Mouse (Mus musculus) Patski (cell line): ENCODE results near the gene Asb18. TPM values are rescaled to one million over a fixed set of nuclear protein-coding genes. Genes with fewer than 3 reads are reported as not detected.

ENCODE experiments used
- ATAC-seq: fragments of 100-300 bp; one replicate; pipeline ENCODE4 v1.8.0; 2021
- CTCF ChIA-PET: fragments of 350-600 bp; sonication (Branson Sonifier 250); formaldehyde crosslinking; loops from one replicate; lab custom pipeline; 2022; ENCODE audit warnings: inconsistent platforms; lab: Charles Lee
- POLR2A ChIA-PET: fragments of 350-600 bp; sonication (Branson Sonifier 250); formaldehyde crosslinking; loops from one replicate; lab custom pipeline; 2022; ENCODE audit warnings: antibody characterized with exemption, inconsistent platforms; lab: Charles Lee
- DNase-seq: peaks from one replicate; pipeline ENCODE4 v3.0.0-alpha.2; 2011; ENCODE audit warnings: low read depth, low spot score
- H3K27me3 ChIP-seq: fragments of 371-371 bp; one replicate; pipeline ENCODE4 v1.5.1; 2021
- CTCF ChIP-seq: fragments of 100-300 bp; IDR thresholded peaks from one replicate; pipeline ENCODE4 v1.5.1; 2021
- in situ Hi-C: fragments of 300-500 bp; cut with MboI; formaldehyde crosslinking; loops from 3 replicates; pipeline ENCODE4 v1.11.1; 2018; ENCODE audit warnings: low pct_unique_long_range_greater_than_20kb, mixed read lengths
- polyA plus RNA-seq: library from polyadenylated mRNA; unstranded; gene quantifications from one replicate; pipeline ENCODE4 v1.2.3, GENCODE M21; 2021

Asb18 gene
- polyA plus RNA-seq, 1 experiment from 2014 or later: not detected

GRCm38 (mm10) chr1:89943202-89943601, 71.3 kb downstream of the Asb18 start:
- TF ChIP-seq CTCF: no peak
- ATAC-seq (no peak), DNase-seq (no peak)
- in situ Hi-C loops: no loop called here
- H3K27me3 ChIP-seq: peaks cover 3% of the 10 kb centered on the region
- CTCF ChIA-PET: interaction anchor here (0.8 to 2.7 kb wide), 7 partner anchors 72 to 303 kb away, joined by 3 to 13 read pairs (median 6); no protein-coding TSS in a partner anchor
- POLR2A ChIA-PET: no interaction called here

DNA sequence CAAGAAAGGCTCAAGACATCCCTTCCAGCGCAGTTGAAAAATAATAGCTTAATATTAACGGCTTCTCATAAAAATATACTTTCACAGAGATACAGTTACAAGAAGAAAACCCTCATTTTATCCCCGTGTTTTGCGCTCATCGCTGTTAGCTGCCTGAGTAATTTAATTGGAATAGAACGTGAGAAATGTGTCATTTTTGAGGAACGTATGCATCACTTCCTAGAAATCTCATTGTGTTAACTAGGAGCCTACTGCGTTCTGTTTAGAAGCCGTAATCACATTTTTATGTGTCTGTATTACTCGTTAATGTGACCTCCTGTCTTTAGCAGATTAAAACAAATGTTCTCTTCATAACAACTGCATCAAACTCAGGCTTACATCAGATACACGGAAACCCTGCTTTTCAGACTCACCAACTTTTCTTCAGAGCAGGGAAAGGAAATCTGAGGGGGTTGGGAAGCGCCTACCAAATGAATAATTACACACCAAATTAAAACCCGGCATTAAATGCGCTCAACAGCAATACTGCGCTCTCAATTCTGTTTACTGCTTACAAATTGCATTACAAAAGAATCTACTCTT, 72.0 kb downstream of the Asb18 start:
- ChIA-PET CTCF (interaction anchor here (0.8 to 2.7 kb wide), 8 partner anchors 71 to 302 kb away, joined by 3 to 13 read pairs (median 6); no protein-coding TSS in a partner anchor), POLR2A (no interaction called here)
- TF ChIP-seq CTCF: no peak
- in situ Hi-C loops: no loop called here
- H3K27me3 ChIP-seq: peaks cover 2% of the 10 kb centered on the region
- ATAC-seq: no peak
- no peak for DNase-seq

DNA sequence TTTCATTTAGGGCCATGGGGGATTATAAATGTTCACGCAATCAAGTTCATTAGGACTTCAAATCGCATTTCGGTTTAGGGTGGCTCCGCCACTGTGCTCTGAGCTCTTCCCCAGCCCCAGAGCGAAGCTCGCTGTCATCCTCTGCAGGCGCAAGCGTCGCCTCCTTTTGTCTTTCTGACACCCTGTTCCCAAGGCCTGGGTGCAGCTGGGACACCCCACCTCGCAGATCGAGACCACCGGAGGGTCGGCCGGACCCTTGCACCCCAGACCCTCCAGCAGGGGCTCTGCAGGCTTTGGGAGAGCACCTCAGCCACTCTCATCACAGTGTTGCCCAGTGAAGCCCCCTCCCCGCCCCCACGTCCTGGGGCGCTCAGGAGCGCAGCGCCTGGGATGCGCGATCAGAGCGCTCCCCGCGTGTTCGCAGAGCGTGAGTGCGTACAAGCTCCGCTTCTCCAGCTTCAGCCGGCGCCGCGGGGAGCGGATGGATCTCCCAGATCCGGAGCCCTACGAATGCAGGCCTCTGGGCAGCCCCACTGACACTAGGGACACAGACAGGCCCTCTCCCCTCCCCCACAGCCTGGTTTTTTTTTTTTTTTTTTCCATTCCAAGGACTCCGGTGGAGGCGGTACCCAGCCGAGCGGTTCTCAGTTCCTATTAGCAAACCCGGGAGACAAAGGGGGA, 72.6 kb downstream of the Asb18 start:
- H3K27me3 ChIP-seq: no peaks in the 10 kb centered on the region
- POLR2A ChIA-PET: no interaction called here
- DNase-seq: no peak
- in situ Hi-C loops: no loop called here
- ATAC-seq: no peak
- CTCF ChIA-PET: interaction anchor here (1.1 to 2.7 kb wide), 3 partner anchors 70 to 299 kb away, joined by 3 to 12 read pairs (median 3); no protein-coding TSS in a partner anchor
- no peak for TF ChIP-seq CTCF

DNA sequence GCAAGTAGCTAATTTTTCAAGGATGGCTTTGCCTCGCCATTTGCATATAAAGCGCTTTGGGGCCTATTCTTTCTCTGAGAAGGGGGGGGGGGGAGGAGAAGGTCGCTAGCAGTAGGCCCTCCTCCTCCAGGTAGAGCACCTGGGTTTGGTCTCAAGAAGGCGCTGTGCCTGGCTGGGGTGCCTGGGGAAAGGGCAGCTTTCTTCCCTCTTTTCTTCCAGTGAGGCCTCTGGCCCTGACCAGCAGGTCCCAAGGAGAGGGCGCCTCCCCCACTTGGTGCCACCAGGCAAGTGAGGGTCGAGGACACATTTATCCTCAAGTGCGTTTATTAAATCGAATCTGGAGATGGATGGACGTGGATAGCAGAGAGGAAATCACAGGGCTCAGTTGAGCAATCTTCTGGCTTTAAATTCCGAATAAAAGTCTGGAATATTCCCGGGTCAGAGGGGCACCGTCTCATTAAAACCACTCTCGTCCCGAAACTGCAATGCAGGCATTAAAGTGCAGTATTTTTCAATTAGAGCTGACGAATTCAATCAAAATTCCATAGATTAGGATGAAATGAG, 73.4 kb downstream of the Asb18 start:
- H3K27me3 ChIP-seq: no peaks in the 10 kb centered on the region
- in situ Hi-C loops: no loop called here
- POLR2A ChIA-PET: no interaction called here
- no peak for TF ChIP-seq CTCF
- ATAC-seq: no peak
- no peak for DNase-seq
- CTCF ChIA-PET: interaction anchor here (1.1 to 2.7 kb wide), 2 partner anchors 295 to 298 kb away, joined by 3 to 12 read pairs; no protein-coding TSS in a partner anchor

DNA sequence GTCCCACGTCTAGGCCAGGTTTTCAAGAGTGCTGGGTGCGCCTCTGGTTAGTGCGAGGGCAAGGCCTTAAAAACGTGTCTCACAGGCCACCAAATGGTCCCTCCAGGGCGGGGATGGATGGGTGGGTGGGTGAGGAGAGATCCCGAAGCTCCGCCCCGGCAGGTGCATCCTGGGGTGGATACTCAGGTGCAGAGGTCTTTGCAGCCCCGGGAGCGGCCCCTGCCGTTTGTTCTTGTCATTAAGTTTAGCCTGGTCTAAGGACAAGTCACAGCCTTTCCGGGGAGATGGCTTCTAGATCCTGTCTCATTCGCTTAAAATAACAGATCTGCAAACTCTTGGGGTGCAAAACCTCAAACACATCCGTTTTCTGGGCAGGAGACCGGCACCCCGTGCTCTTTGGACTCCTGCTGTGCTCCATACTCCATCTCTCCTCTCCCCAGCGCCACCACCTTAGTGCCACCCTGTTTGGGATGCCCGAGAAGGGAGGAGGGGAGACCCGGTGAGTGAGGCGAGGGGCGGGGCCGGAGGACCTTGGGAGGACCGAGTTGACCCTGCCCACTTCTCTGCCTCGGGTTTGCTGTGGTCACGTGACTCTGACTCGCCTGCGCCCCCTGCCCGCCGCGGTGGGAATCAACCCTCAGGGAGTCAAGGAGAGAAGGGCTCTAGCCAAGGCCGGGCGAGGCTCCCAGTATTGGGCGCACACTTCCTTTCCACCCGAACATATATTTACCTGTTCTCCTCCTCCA, 74.3 kb downstream of the Asb18 start:
- H3K27me3 ChIP-seq: no peaks in the 10 kb centered on the region
- ATAC-seq: no peak
- POLR2A ChIA-PET: no interaction called here
- no peak for DNase-seq
- no peak for TF ChIP-seq CTCF
- in situ Hi-C loops: no loop called here
- CTCF ChIA-PET: interaction anchor here (1.0 kb wide), 1 partner anchor 293 kb away, joined by 3 read pairs; no protein-coding TSS in a partner anchor

- CTCF ChIA-PET: interaction anchor here (1.0 to 1.7 kb wide), 3 partner anchors 16 to 293 kb away, joined by 3 to 4 read pairs (median 3); no protein-coding TSS in a partner anchor
- DNase-seq (no peak), ATAC-seq (no peak)
- POLR2A ChIA-PET: interaction anchor here (0.7 kb wide), 1 partner anchor 10 kb away, joined by 3 read pairs; no protein-coding TSS in a partner anchor
- no peak for TF ChIP-seq CTCF
- in situ Hi-C loops: no loop called here
- no peaks in the 10 kb centered on the region for H3K27me3 ChIP-seq
Measured at GRCm38 (mm10) chr1:89939596-89939960, 74.9 kb downstream of the Asb18 start.

- no peak for DNase-seq
- in situ Hi-C loops: no loop called here
- no peak for TF ChIP-seq CTCF
- ChIA-PET CTCF (interaction anchor here (0.6 to 1.7 kb wide), 5 partner anchors 16 to 1207 kb away, joined by 3 to 4 read pairs (median 3); no protein-coding TSS in a partner anchor), POLR2A (interaction anchor here (0.6 to 0.7 kb wide), 3 partner anchors 10 to 258 kb away, joined by 3 read pairs; no protein-coding TSS in a partner anchor)
- H3K27me3 ChIP-seq: no peaks in the 10 kb centered on the region
- ATAC-seq: no peak
Measured at GRCm38 (mm10) chr1:89938884-89939595, 75.4 kb downstream of the Asb18 start.

- in situ Hi-C loops: no loop called here
- TF ChIP-seq CTCF: no peak
- ChIA-PET CTCF (no interaction called here), POLR2A (no interaction called here)
- peaks cover 5% of the 10 kb centered on the region for H3K27me3 ChIP-seq
- ATAC-seq (no peak), DNase-seq (no peak)
Measured at GRCm38 (mm10) chr1:89935493-89936348, 78.7 kb downstream of the Asb18 start.
